Mouse (Mus musculus) forebrain, embryonic 16.5 days (tissue): Measurements from ENCODE around the gene Cckbr. TPM values are rescaled to one million over a fixed set of nuclear protein-coding genes. Genes with fewer than 3 reads are reported as not detected.

ENCODE experiments used
- ATAC-seq: fragments of 200-750 bp; cut with Nextera tagmentation; 2 replicates; pipeline ENCODE4 v1.8.0; 2017; ENCODE audit warnings: mild to moderate bottlenecking, moderate library complexity
- H3K27ac ChIP-seq: fragments of 300-500 bp; sonication (generic); 2 replicates; pipeline ENCODE4 v1.5.1; 2014; ENCODE audit warnings: low read length, control low read depth
- H3K27me3 ChIP-seq: fragments of 300-500 bp; sonication (generic); replicated peaks from 2 replicates; pipeline ENCODE4 v1.6.1; 2014; ENCODE audit warnings: low read length; ENCODE audit not compliant: control insufficient read depth, insufficient read depth
- H3K36me3 ChIP-seq: fragments of 300-500 bp; sonication (generic); 2 replicates; pipeline ENCODE4 v1.6.1; 2014; ENCODE audit not compliant: control insufficient read depth, insufficient read depth
- H3K4me1 ChIP-seq: fragments of 300-500 bp; sonication (generic); replicated peaks from 2 replicates; pipeline ENCODE4 v1.6.1; 2014; ENCODE audit warnings: low read length; ENCODE audit not compliant: control insufficient read depth, insufficient read depth
- H3K4me2 ChIP-seq: fragments of 300-500 bp; sonication (generic); 2 replicates; pipeline ENCODE4 v1.6.1; 2014; ENCODE audit warnings: mild to moderate bottlenecking, low read length, control low read depth
- H3K4me3 ChIP-seq: fragments of 300-500 bp; sonication (generic); replicated peaks from 2 replicates; pipeline ENCODE4 v1.5.1; 2014; ENCODE audit warnings: mild to moderate bottlenecking, low read length, control low read depth
- H3K9ac ChIP-seq: fragments of 300-500 bp; sonication (generic); replicated peaks from 2 replicates; pipeline ENCODE4 v1.6.1; 2014; ENCODE audit warnings: low read depth, low read length, control low read depth
- H3K9me3 ChIP-seq: fragments of 300-500 bp; sonication (generic); 2 replicates; pipeline ENCODE4 v1.6.1; 2016; ENCODE audit warnings: low read length; ENCODE audit not compliant: control insufficient read depth
- WGBS: fragments of 180-500 bp; shearing (Covaris S2); extraction: QIAGEN DNeasy Blood & Tissue Kit; methylation state at CpG from one replicate; pipeline ENCODE4 v1.1.7; 2014; 5-methylcytosine and 5-hydroxymethylcytosine counted together
- polyA plus RNA-seq: library from polyadenylated mRNA; unstranded; fragments of >200 nt; fragmentation: Nextera tagmentation; extraction: Ambion mirVana; gene quantifications from 2 replicates; pipeline ENCODE4 v1.2.1, GENCODE M21; 2015

Gene Cckbr
- polyA plus RNA-seq, 1 experiment from 2014 or later: 2.6 TPM

DNA sequence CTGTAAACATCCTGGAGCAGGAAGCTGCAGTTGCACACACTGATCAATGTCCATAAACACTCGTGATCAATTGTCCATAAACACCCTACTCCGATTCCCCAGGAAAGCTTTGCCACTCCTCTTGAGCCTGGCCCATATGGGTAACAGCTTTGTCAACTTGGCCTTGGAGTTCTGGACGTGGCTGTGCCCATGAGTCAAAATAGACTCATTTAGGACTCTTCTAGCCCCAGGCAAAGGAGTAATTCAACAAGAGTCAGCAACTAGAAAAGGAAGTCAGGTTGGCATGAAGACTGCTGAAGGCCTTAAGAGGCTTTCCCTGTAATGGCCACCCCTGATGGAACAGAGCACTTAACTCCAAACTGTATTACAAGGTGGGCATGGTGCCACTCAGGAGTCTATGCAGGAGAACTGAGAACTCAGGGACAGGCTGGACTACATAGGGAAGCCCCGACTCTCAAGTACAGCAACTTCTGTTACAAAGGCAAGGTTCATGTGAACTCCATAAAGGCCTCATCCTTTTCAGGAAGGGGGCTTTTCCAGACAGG, 49.3 kb downstream of the Cckbr start:
- ATAC-seq: no peak
- Histone ChIP-seq H3K36me3 (no peaks in the 10 kb centered on the region), H3K27me3 (no peaks in the 10 kb centered on the region), H3K27ac (no peak overlapping the region), H3K4me3 (no peak overlapping the region), H3K9ac (no peak overlapping the region), H3K9me3 (no peaks in the 10 kb centered on the region), H3K4me1 (0 out of 2 replicates have a peak, but pooled peaks cover 3% of the 10 kb centered on the region), H3K4me2 (no peak overlapping the region)
- 83% methylated on average over 4 of the region's 4 CpGs for WGBS

DNA sequence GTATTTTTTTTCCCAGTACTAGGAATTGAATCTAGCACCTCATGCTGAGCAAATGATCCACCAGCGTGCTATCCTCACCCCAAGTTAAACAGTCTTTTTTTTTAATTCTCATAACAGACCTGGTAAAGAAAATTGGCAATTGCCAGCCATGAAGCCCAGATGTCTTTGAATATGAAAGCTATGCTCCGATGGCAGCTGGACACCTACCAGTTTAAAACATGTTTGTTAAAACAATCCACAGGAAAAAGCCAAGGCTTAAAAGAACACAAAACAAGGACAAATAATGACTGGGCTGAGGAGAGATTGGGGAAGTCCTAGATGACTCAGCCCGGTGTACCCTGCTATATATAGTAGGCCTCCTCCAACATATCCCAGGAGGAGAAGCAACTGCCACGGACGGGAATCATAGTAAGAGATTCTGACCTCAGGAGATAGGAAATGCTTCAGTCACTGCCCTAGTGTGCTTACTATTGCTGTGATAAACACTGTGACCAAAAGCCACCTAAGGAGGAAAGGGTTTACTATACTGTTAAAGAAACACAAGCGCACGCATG, 49.9 kb downstream of the Cckbr start:
- H3K36me3 ChIP-seq: no peaks in the 10 kb centered on the region
- no peak for ATAC-seq
- 85% methylated on average over 7 of the region's 7 CpGs for WGBS
- no peak overlapping the region for H3K27ac ChIP-seq
- no peak overlapping the region for H3K4me3 ChIP-seq
- no peak overlapping the region for H3K4me2 ChIP-seq
- no peaks in the 10 kb centered on the region for H3K27me3 ChIP-seq
- H3K4me1 ChIP-seq: peaks cover 6% of the 10 kb centered on the region; the same call in 1 of the 2 replicates
- H3K9me3 ChIP-seq: no peaks in the 10 kb centered on the region
- no peak overlapping the region for H3K9ac ChIP-seq

DNA sequence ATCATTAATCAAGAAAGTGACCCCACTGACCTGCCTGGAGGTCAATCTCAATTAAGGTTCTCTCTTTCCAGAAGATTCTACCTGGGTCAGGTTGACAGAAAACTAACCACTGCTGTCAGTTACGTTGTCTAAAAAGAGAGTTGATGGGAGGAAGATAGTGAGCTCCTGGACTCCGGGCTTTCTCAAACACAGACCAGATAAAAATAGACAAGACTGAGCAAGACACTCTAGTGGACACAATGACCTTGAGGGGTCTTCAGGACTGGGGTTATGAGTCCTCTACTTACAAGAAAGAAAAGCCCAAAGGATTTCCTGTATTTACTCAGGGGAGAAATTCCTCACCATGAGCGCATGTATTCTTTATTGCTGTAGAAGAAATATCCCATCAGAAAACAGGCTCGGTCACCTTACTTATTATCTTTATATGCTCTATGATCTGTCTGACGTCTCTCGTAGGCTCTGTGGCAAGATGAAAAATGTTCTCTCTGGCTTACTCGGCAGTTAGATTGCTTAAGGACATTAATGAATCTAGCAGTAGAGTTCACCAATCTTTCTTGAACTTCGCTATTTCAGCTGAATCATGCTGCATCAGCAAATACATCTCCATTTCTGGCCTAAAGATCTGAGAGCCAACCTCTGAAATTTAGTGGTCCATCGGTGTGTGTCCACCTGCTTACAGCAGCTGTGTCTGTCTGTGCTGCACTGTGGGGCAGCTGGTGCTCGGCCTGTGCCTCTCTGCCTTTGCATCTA, 51.3 kb downstream of the Cckbr start:
- Histone ChIP-seq H3K27me3 (no peaks in the 10 kb centered on the region), H3K4me3 (no peak overlapping the region), H3K27ac (no peak overlapping the region), H3K36me3 (no peaks in the 10 kb centered on the region), H3K4me2 (no peak overlapping the region), H3K9me3 (no peaks in the 10 kb centered on the region), H3K9ac (no peak overlapping the region), H3K4me1 (peaks cover 17% of the 10 kb centered on the region)
- ATAC-seq: no peak
- 80% methylated on average over 10 of the region's 10 CpGs for WGBS

DNA sequence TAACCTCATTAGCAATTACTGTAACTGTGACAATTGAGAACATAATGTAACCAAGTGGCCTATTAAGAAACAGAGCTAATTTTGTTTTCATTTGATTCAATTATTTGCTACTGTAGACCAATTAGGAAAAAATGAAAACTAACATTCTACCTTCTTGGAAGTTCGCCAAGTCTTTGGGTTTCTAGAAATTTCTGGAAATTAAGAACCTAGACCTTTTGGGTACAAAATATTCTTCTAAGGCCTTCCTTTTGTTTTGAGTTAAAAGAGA, 51.8 kb downstream of the Cckbr start:
- Histone ChIP-seq H3K9me3 (no peaks in the 10 kb centered on the region), H3K4me1 (peaks cover 22% of the 10 kb centered on the region), H3K4me2 (no peak overlapping the region), H3K36me3 (no peaks in the 10 kb centered on the region), H3K27me3 (no peaks in the 10 kb centered on the region), H3K9ac (no peak overlapping the region), H3K27ac (no peak overlapping the region), H3K4me3 (no peak overlapping the region)
- 92% methylated on average over 1 of the region's 1 CpGs for WGBS
- no peak for ATAC-seq

DNA sequence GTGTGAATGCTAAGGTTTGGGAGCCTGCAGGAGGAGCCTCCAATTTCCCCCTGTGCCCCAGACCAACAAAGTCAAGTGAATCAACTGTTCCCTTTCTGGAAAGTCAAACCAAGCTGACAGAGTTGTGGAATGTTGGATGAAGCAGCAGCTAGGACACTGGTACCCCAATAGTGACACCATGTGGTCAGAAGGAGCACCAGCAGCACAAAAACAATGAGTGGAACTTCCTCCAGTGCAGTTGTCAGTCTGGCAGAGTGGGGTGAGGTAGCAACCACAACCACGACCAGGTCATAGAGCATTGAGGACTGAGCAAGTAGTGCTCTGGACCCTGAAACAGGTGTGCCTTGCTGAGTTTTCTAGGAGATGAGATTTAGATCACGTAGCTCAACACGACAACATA, 52.3 kb downstream of the Cckbr start:
- H3K27ac ChIP-seq: no peak overlapping the region
- H3K4me2 ChIP-seq: no peak overlapping the region
- H3K9ac ChIP-seq: no peak overlapping the region
- H3K4me1 ChIP-seq: peaks cover 24% of the 10 kb centered on the region
- 59% methylated on average over 3 of the region's 3 CpGs for WGBS
- no peaks in the 10 kb centered on the region for H3K9me3 ChIP-seq
- no peaks in the 10 kb centered on the region for H3K27me3 ChIP-seq
- no peak for ATAC-seq
- H3K4me3 ChIP-seq: no peak overlapping the region
- no peaks in the 10 kb centered on the region for H3K36me3 ChIP-seq

DNA sequence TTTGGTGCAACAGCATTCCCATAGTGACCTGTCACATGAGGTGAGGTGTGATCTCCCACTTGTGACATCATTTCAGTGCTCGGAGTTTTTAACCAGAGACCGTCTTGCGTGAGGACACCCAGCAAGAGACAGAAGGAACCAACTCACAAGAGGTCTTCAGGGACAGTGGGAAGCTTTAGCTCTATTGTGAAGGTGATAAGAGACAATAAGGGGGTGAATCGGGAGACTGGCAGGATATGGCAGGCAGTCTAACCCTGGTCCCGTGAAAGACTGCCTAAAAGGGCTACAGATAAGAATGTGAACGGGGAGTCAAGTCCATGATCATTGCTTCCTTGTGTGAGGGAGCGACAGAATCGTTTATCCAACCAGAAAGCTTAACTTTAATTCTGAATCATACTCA, 52.8 kb downstream of the Cckbr start:
- 85% methylated on average over 8 of the region's 8 CpGs for WGBS
- Histone ChIP-seq H3K4me3 (no peak overlapping the region), H3K4me1 (peaks cover 24% of the 10 kb centered on the region), H3K4me2 (no peak overlapping the region), H3K27ac (no peak overlapping the region), H3K27me3 (no peaks in the 10 kb centered on the region), H3K9me3 (no peaks in the 10 kb centered on the region), H3K36me3 (no peaks in the 10 kb centered on the region), H3K9ac (no peak overlapping the region)
- ATAC-seq: no peak

DNA sequence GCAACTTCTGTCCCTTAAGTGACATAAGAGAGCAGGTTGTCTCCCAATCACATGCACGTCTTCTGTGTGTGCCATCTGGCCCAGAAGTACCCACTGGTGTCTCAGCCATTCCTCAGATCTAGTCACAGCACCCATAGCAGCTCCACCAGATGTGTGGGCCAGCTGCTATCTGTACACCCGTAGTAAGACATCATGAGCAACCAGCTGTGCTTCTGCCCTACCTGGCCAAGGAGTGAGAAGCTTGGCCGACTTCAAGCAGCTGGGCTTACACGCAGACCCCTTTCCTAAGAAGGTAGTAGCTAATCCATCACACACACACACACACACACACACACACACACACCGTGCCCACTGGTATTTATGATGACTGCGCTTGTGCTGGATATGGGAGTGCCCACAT, 53.7 kb downstream of the Cckbr start:
- Histone ChIP-seq H3K4me2 (no peak overlapping the region), H3K9ac (no peak overlapping the region), H3K9me3 (no peaks in the 10 kb centered on the region), H3K27me3 (no peaks in the 10 kb centered on the region), H3K4me3 (no peak overlapping the region), H3K36me3 (no peaks in the 10 kb centered on the region), H3K4me1 (peaks cover 24% of the 10 kb centered on the region), H3K27ac (no peak overlapping the region)
- 90% methylated on average over 6 of the region's 6 CpGs for WGBS
- ATAC-seq: no peak

DNA sequence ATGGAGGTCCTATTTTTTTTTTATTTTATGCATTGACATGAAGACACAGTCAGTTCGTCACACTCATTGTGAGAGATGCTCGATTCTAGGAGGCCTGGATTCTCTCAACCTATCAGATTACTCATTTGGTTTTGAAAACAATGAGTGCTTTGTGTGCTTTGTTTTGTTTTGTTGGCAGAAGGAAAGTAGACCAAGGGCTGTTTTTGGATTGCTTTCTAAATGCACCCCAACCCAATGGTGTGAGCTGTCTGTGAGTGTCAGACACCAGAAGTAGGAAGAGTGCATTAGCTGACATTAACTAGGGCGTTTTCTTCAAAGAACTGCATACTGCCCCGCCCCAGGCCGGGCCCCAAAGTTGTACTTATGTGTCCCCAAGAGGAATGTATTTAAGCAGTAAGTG, 54.5 kb downstream of the Cckbr start:
- Histone ChIP-seq H3K9me3 (no peaks in the 10 kb centered on the region), H3K27me3 (no peaks in the 10 kb centered on the region), H3K36me3 (no peaks in the 10 kb centered on the region), H3K27ac (no peak overlapping the region), H3K9ac (no peak overlapping the region), H3K4me2 (no peak overlapping the region), H3K4me3 (no peak overlapping the region), H3K4me1 (peaks cover 24% of the 10 kb centered on the region)
- no peak for ATAC-seq
- 29% methylated on average over 5 of the region's 5 CpGs for WGBS

DNA sequence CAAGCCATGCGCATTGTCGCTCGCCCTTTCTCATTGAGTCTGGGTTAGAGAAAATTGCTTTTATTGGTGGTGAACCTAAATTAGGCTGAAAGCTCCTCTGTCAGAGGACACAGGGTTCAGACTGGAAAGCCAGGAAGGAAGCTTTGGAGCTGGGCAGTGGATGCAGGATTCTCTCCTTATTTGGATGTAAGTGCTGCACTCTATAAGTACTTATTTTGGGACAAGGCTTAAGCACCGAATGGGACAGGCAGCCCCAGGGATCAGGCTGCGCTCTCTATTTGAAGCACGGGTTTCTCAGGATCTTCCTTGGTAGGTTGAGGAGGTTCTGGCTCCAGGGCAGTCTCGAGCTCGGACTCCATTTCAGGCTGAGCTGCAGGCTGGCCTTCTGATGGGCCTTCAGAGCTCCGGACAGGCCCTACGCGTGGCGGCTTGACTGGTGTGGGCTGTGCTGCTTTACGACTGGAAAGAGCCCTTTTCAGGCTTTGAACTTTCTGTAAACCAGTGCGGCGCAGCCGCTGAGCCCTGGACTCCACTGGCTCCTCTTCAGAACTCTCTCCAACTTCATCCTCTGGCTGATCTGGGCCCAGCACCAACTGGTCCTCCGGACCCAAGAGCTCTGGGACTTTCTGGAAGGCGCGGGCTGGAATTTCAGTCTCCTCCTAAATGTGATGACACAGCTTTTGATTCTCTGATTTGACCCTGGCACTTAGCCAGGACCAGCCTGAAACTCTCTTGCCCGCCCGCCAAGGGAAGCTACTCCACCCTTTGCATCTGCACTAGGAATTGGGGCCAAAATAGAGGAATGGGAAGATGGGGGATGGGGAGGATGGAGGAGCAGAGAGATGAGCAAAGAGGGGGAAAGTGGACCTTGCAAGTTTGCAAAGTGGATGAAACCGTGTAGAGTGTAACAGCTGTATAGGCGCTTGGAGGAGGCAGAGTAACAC, 55.3 kb downstream of the Cckbr start:
- Histone ChIP-seq H3K9ac (no peak overlapping the region; the same call in 1 of the 2 replicates), H3K27ac (no peak overlapping the region), H3K36me3 (no peaks in the 10 kb centered on the region), H3K27me3 (no peaks in the 10 kb centered on the region), H3K4me1 (peaks cover 24% of the 10 kb centered on the region), H3K4me3 (peak overlapping the region; percentile 46), H3K4me2 (peak overlapping the region; percentile 70), H3K9me3 (no peaks in the 10 kb centered on the region)
- WGBS: 60% methylated on average over 23 of the region's 23 CpGs
- ATAC-seq: no peak
